ENCODE assay signal across 8 mouse cellular contexts in the genomic region with DNA sequence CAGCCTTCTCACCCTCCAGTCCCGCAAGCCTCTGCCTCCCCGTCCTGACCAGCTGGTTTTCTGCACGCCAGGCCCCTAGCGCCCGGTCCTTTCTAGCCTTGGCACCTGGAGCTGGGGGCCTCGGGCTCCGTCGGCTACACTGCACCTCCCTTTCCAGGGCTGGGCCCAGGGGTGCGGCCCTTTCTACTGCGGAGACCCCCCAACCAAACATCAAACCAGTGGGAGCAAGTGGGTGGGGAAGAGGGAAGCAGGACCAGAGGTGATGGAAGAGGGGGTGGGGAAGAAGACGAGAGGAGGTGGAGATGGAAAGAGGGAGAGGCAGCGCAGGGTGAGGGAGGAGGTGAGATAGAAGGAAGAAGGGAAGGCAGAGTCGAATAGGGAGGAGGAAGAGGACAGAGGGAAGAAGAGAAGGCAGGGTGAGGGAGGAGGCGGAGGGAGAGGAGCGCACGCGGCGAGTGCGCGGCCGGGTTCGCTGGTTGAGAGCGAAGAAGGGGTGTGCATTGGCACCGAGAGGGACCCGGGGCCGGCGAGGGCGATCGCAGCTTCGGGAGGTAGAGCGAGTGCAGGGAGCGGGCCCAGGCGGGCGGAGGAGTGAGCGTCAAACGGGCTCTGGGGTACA. TPM values are rescaled to one million over a fixed set of nuclear protein-coding genes. Genes with fewer than 3 reads are reported as not detected.
DNase-seq lines count a peak whose midpoint lies in the region; ATAC-seq and TF ChIP-seq lines count a peak whose summit lies in the region.

A gene (plus strand): TSS at position 321 of the 619 bp plus-strand sequence.

- DNase-seq in layer of hippocampus, adult 2 months (ENCODE audit: low spot score in 2 of 2): no peak
- DNase-seq in layer of hippocampus, adult 9-10 months (ENCODE audit: low spot score): no peak
- no peak for DNase-seq in adrenal gland, postnatal 4 days (ENCODE audit: low spot score in 2 of 2)
- no peak for DNase-seq in intestine, embryonic 14.5 days (ENCODE audit: low spot score)
- peak; percentile 92 for DNase-seq in midbrain, embryonic 11.5 days (ENCODE audit: low spot score, missing footprints)
- no peak for DNase-seq in Muller cell, postnatal 12 days (ENCODE audit: inconsistent ontology term)
- no peak for DNase-seq in urinary bladder, postnatal 14 days (ENCODE audit: low spot score)

- TF ChIP-seq CTCF in layer of hippocampus, adult 2 months (conservative IDR thresholded peaks at IDR 0.05): no peak
- TF ChIP-seq CTCF in embryonic fibroblast, embryonic 13.5 days (IDR thresholded peaks at IDR 0.05; ENCODE audit: borderline replicate concordance, insufficient read depth, low read length): no peak

- peak within 1 kb of the TSS; percentile 57 for H3K4me3 ChIP-seq in layer of hippocampus, adult 2 months
- peak within 1 kb of the TSS; percentile 9; the same call in 1 of the 2 replicates for H3K4me3 ChIP-seq in embryonic fibroblast, embryonic 13.5 days (ENCODE audit: insufficient read depth, low read length)
- peak within 1 kb of the TSS; percentile 35 for H3K4me3 ChIP-seq in intestine, embryonic 14.5 days (ENCODE audit: low read depth, low read length)
- H3K4me3 ChIP-seq in midbrain, embryonic 11.5 days (ENCODE audit: low read depth, low read length): peak within 1 kb of the TSS; percentile 37

- H3K27ac ChIP-seq in layer of hippocampus, adult 2 months: peak within 1 kb of the TSS; percentile 98
- H3K27ac ChIP-seq in embryonic fibroblast, embryonic 13.5 days (ENCODE audit: insufficient read depth, low read length): no peak within 1 kb of the TSS
- no peak within 1 kb of the TSS for H3K27ac ChIP-seq in intestine, embryonic 14.5 days (ENCODE audit: low read depth)
- H3K27ac ChIP-seq in midbrain, embryonic 11.5 days (ENCODE audit: low read depth, low read length): no peak within 1 kb of the TSS; the same call in 1 of the 2 replicates

- H3K36me3 ChIP-seq in intestine, embryonic 14.5 days (ENCODE audit: control insufficient read depth, insufficient read depth, low read length): no peaks in the 10 kb centered on the region
- H3K36me3 ChIP-seq in midbrain, embryonic 11.5 days (ENCODE audit: control insufficient read depth, insufficient read depth, low read length): no peaks in the 10 kb centered on the region

- ATAC-seq in intestine, embryonic 14.5 days (replicated peaks; ENCODE audit: low FRiP score, low TSS enrichment, low read depth): no peak
- no peak for ATAC-seq in midbrain, embryonic 11.5 days (ENCODE audit: low FRiP score)

- H3K27me3 ChIP-seq in intestine, embryonic 14.5 days (replicated peaks; ENCODE audit: control insufficient read depth, insufficient read depth, low read length): peaks cover 23% of the 10 kb centered on the region
- peaks cover 22% of the 10 kb centered on the region for H3K27me3 ChIP-seq in midbrain, embryonic 11.5 days (ENCODE audit: control insufficient read depth, insufficient read depth, low read length)

- H3K9ac ChIP-seq in intestine, embryonic 14.5 days (ENCODE audit: low read length): peak within 1 kb of the TSS; percentile 23; the same call in 1 of the 2 replicates
- H3K9ac ChIP-seq in midbrain, embryonic 11.5 days (ENCODE audit: low read length): peak within 1 kb of the TSS; percentile 67

- H3K4me2 ChIP-seq in intestine, embryonic 14.5 days (ENCODE audit: low read length): peak within 1 kb of the TSS; percentile 71
- peak within 1 kb of the TSS; percentile 82 for H3K4me2 ChIP-seq in midbrain, embryonic 11.5 days

- 2% methylated on average over 36 of the region's 36 CpGs for WGBS in intestine, embryonic 14.5 days
- WGBS in midbrain, embryonic 11.5 days: 1% methylated on average over 36 of the region's 36 CpGs

- no peak for TF ChIP-seq POLR2A in embryonic fibroblast, embryonic 13.5 days (IDR thresholded peaks at IDR 0.05; ENCODE audit: low read depth, low read length)

- no peaks in the 10 kb centered on the region for H3K9me3 ChIP-seq in intestine, embryonic 14.5 days (ENCODE audit: control insufficient read depth, low read length)
- no peaks in the 10 kb centered on the region for H3K9me3 ChIP-seq in midbrain, embryonic 11.5 days (ENCODE audit: control insufficient read depth, low read length)

- 0 out of 2 replicates have a peak, but pooled peaks cover 4% of the 10 kb centered on the region for H3K4me1 ChIP-seq in embryonic fibroblast, embryonic 13.5 days (ENCODE audit: control insufficient read depth, insufficient read depth, low read length)
- H3K4me1 ChIP-seq in intestine, embryonic 14.5 days (replicated peaks; ENCODE audit: control insufficient read depth, insufficient read depth, low read length): peaks cover 14% of the 10 kb centered on the region
- H3K4me1 ChIP-seq in midbrain, embryonic 11.5 days (ENCODE audit: control insufficient read depth, insufficient read depth, low read length): peaks cover 26% of the 10 kb centered on the region

RNA-seq across cellular contexts. Expression of the gene that starts here (rescaled TPM):
- 100 to 1,000 TPM; 184 to 211 TPM for total RNA-seq in layer of hippocampus, adult 2 months (2021)
- total RNA-seq in adrenal gland, postnatal 4 days (2021): 10 to 100 TPM; 15.1 to 16.4 TPM
- 6.6 and 6.8 TPM in 2 replicates for polyA plus RNA-seq in embryonic fibroblast, embryonic 13.5 days (2011; ENCODE audit: insufficient read length, low read depth, missing spikeins)
- polyA plus RNA-seq in intestine, embryonic 14.5 days (2014; fragmentation: Nextera tagmentation; extraction: Ambion mirVana): 7.3 and 8.2 TPM in 2 replicates
- 3.3 and 6.3 TPM in 2 replicates for polyA plus RNA-seq in midbrain, embryonic 11.5 days (2014; fragmentation: Nextera tagmentation; extraction: Ambion mirVana)

Comparison
In these comparisons a context has a peak if more than half of its experiments do, and no peak if none do; other contexts are left out.
1. RNA of the gene that starts here (total RNA-seq): 184 to 211 TPM in layer of hippocampus, adult 2 months; 15.1 to 16.4 TPM in adrenal gland, postnatal 4 days; every median in the first group is over 10 times any median in the second.
2. Peak in every context shown above with its lines, with median percentiles within 50 percentile points of each other: H3K4me3 ChIP-seq.